Mouse (Mus musculus): ENCODE data around the gene Grap2. TPM values are rescaled to one million over a fixed set of nuclear protein-coding genes. Genes with fewer than 3 reads are reported as not detected.

Grap2 gene
- total RNA-seq, 2 experiments from 2014 or later, result 0.06 to 0.31 TPM

DNA sequence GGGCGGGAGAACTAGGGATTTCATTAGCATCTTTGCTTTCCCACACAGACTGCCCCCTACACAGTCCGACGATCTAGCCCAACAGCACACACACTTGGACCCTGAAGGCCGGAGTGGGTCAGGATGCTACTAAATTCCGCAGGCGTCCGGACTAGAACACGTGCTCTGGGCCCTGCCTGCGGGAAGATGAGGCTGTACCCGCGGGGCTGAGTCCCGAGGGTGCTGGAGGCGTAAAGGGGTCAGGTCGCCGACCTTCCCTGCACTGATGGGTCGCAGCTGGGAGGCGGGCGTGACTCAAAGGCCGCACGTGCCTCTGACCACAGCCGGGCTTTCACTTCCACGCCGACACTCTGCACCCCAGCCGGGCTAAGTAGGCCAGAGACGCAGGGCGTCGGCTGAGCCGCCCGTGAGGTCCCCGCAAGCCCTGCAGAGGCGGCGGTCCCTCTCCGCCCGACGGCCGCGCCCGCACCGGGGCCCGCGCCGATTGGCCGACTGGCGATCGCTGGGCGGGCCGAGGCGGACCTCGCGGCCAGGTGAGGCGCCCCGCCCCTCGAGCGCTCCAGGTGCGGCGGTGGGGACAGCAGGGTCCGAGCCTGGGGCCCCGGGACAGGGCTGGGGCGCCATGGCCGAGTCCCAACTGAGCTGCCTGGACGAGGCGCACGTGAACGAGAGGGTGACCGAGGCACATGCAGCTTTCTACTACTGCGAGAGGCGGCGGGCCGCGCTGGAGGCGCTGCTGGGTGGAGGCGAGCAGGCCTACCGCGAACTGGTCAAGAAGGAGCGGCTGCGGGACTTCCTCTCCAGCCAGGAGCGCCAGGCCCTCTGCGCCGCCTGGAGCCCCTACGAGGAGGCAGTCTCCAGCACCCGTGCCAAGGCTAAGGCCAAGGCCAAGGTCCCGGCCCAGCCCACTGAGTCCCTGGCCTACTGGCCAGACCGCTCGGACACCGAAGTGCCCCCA is 99.2 kb downstream of the Grap2 start, which contains the start of gene Fam83f:
Gene Fam83f, plus strand, starts transcription at position 553 of the 958 bp plus-strand sequence.
- intact Hi-C loops (cut with DNase I; ENCODE audit: low total_unique reads), result no loop called here
- DNase-seq, result peak; percentile 57

DNA sequence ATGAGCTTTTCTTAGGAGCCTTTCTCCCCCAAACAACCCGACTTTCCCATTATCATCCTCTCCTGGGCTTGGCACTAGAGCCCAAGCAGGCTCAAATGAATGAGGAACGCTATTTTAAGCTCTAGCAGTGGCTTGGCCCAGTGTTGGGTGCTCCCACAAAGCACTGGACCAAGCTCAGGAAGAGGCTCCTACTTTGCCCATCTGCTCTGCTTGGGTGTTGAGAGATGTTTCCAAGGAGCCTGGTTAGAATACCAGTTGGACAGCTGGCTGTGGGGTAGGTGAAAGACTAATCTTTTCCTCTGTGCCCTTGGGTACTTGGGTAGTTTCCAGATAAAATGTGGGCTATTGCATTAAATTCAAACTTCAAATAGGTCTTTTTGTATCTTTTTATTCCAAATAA is 100.4 kb downstream of the Grap2 start:
- intact Hi-C loops (cut with DNase I; ENCODE audit: low total_unique reads), result no loop called here
- no peak for DNase-seq

DNA sequence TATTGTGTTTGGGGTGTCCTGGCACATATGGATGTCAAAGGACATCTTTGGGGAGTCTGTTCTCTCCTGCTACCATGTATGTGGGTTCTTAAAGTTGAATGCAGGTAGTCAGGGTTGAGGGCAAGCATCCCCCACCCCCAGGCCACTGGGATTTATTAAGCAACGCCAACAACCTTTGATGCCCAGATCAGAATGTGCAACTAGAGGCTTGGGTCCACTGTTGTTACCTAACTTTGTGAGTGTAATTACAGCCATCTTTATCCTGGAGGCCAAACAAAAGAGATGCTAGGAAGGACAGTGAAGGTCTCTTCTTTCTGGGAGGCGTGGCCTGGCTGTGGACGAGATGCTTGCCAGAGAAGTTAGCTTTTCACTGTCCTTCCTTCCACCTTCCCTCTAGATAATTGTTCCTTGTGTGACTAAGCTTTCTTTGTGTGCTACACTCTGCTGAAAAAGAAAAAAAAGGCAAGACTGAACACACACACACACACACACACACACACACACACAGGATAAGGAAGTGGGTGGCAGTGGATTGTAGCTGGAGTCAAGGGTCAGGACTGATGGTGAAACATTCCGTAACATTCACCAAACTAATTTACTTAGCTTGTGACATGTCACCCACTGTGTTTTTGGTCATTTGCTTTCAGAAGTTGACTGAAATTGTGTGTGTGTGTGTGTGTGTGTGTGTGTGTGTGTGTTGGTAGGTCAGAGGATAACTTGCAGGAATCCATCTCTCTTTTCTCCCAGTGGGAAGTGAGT is 101.1 kb downstream of the Grap2 start:
- DNase-seq, result no peak
- intact Hi-C loops (cut with DNase I; ENCODE audit: low total_unique reads), result no loop called here

DNA sequence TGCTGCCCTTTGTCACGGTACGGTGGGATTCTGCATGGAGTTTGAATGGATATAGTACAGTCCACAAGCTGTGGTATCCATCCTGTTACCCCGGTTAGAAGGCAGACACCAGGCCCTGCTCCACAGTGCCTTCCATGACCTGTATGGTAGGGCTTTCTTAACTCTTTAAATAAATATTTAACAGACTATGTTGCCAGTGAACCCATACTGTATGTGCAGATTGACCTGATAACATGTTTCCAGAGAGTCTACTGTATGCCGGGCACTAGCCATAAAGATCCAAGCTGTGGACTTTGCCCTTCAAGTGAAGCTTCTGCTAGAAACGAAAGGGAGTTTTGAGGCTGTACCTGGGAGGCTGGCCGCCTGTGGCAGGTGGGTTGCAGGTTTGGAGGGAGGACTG is 102.3 kb downstream of the Grap2 start:
- DNase-seq, result no peak
- intact Hi-C loops (cut with DNase I; ENCODE audit: low total_unique reads), result no loop called here

DNA sequence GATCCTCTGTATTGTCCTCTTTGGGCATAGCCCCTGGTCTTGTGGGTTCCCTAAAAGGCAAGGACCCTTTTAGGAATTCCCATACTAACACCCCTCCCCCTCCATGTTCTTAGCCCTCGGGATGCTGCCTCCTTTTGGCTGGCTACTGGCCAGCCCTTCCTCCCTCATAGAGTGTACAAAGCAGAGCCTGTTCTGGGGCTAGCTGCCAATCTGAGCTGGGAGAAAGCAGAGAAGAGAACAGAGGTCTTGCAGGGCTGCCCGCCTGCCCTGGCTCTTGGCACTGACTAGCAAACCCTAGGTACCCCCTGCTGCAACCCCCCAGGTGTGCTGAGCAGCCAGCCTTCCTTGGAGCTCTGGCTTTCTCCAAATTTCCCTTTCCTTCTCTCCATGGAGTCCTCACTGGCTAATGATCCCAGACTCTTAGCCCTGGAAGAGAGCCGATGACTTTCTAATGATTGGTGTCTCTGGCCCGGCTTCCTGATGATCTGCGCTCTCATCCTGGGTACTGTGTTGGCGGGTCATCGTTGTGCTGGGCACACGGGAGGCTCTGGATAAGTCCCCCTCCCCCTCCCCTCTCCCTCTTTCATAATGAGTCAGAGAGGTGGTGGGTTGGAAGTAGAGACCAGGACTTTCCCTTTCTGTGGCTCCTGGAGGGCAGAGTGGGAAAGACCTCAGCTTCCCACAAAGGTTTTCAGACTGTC is 107.3 kb downstream of the Grap2 start:
- intact Hi-C loops (cut with DNase I; ENCODE audit: low total_unique reads), result no loop called here
- DNase-seq, result no peak

DNA sequence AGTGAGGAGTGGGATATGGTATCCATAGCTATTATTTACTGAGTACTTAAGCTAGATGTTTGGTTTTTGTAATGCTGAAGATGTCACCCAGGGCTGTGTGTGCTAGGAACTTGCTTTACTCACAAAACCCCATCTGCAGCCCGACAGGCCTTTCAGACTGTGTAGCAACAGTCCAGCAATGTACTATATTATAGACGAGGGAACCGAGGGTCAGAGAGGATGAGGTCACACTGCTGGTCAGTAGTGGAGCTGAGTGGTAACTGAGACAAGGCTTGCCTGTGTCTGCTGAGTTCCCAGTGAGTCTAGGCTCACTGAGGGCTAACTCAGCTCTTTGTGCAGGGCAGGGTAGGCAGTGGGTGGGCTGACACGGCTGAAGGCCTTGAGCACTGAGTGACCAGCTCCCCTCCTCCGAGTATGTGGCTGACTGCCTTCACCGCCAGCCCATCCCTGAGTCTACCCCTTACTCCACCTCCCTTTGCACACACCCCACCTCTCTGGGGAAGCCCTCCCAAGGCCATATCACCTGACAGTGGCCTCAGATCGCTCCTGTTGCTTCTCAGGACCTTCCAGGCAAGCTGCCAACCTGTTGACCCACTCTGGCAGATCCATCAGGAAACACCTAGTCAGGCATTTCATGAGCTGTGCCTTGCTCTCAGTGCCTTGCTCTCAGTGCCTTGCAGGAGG is 108.1 kb downstream of the Grap2 start:
- intact Hi-C loops (cut with DNase I; ENCODE audit: low total_unique reads), result no loop called here
- no peak for DNase-seq

DNA sequence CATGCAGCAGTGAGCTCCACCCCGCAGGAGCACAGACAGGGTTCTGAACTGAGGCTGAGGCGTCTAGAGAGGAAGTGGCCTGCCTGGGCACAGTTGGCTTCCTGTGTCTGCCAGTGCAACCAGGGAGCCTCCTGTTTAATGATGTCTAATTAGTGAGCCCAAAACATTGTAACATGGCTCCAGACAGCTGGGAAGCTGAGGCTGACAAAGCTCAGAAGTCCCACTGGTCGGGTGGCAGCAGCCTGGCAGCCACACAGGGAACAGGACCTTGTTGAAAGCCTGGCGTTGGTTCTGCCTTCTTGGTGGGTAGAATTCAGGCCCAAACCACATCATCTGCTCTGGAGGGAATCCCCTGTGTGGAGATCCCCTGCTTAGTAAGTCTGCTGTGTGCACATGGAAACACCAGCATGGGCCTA is 109.1 kb downstream of the Grap2 start:
- no peak for DNase-seq
- intact Hi-C loops (cut with DNase I; ENCODE audit: low total_unique reads), result no loop called here

DNA sequence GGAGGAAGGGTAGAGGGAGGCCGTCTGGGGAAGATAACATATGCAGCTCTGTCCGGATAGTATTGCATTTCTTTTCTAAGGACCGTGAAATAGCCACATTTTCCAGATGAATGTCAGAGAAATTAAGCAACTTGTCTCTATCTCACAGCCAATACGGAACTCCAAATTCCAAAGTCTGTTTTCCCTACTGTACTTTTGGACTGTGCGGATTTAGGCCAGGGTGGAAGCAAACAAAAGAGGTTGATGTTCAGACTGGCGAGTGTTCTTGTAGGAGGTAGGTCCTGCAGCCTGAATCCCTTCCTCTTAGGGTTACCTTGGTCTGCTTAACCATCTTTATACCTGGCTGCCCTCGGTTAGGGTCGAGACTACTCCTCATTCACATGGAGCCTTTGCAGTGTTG is 109.9 kb downstream of the Grap2 start:
- intact Hi-C loops (cut with DNase I; ENCODE audit: low total_unique reads), result no loop called here
- no peak for DNase-seq

DNA sequence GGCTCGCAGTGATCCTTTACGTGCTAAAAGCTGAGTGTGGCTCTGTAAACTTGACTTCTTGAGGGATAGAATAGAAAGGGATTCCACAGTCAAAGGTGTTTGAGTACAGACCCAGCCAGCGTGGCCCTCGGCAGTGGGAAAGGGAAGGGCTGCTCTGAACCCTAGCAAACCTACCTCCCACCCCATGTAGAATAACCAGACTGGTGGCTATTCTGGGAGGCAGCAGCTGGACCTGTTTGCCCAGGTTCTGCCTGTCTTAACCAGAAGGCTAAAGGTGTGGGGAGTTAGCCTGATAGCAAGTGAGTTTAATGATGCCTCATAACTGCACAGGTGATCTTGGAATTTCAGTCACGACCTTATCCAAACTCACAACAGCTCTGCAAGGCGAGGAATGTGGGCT is 110.8 kb downstream of the Grap2 start:
- intact Hi-C loops (cut with DNase I; ENCODE audit: low total_unique reads), result no loop called here
- no peak for DNase-seq

DNA sequence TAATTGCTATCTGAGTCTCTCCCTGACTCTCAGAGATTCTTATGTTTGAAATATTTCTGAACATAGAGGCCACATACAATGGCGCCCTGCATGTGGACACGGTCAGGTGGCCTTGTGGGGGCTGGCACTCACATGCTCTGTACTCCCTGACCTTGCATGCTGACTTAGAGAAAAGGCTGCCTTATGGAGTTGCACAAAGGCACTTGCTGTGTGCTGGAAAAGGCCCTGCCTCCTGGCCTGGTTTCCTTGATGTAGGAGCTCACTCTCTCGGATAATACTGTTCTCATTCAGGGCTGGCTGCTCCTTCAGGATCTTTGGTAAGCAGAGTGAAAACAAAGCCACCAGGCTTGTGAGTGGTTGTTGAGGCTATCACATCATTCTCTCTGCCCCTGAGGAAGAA is 111.6 kb downstream of the Grap2 start:
- no peak for DNase-seq
- intact Hi-C loops (cut with DNase I; ENCODE audit: low total_unique reads), result no loop called here

DNA sequence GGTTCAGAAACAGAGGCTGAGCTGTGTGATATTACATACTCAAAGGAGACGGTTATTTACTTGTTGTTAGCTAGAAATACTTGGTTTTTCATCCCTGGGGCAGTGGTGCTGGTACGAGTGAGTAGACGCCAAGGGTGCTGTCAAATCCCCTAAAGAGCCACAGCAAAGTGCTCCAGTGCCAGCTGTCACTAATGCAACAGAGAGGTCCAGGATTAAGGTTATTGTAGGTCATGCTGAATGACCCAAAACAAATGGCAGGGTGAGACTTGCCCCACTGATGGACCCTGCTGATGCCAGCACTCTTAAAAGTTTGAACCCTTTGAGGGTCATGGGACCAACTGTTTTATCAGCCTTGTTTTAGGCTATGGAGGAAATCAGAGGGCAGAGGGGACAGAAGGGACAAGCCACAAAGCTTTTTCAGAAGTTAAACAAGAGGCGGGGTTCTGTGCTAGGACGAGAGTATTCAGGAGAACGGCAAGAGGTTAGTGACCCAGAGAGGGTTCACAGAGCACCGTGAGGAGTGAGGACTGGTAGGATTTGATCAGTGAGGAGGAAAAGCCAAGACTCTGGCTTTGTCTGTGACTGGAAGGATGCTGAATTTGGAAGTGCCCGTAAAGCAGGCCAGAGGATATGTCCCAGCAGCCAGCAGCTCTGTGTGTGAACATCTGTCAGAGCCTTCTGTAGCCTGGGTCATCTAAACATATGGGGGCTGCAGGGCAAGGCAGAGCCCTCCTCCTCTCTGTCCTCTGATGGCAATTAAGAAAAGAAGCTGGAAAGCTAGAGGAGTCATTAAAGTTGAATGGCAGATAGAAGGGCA is 112.6 kb downstream of the Grap2 start:
- DNase-seq, result no peak
- intact Hi-C loops (cut with DNase I; ENCODE audit: low total_unique reads), result no loop called here

DNA sequence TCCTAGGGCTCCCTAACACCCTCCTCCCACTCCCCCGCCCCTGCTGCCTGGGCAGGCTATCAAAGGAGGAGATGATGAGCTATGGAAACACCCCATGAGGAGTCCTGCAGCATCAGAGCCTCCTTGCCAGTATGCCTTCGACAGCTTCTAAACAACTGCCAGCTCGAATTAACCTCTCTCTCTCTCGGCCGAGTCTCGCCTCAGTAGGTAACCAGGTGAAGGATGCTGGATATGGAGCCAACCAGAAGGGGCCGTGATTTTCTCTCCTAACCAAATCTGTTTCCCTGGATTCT is 113.2 kb downstream of the Grap2 start:
- DNase-seq, result no peak
- intact Hi-C loops (cut with DNase I; ENCODE audit: low total_unique reads), result no loop called here

DNA sequence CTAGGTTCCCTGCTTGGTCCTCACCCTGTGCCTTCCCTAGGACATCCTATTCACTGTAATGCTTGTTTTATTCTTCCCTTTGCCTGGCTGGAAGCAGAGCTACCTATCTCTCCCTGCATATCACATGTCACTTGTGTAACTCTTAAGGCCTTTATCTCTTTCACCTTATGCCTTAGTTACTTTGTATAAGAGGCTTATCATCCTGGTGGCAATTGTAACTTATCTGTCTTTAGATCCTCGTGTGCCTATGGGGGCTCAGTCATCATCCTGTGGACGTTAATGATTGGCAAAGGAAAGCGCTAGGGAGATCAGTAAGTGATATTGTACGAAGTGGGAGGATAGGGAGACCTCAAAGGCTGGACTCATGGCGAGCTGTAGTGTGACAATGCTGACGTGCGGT is 116.1 kb downstream of the Grap2 start:
- DNase-seq, result no peak
- intact Hi-C loops (cut with DNase I; ENCODE audit: low total_unique reads), result no loop called here

DNA sequence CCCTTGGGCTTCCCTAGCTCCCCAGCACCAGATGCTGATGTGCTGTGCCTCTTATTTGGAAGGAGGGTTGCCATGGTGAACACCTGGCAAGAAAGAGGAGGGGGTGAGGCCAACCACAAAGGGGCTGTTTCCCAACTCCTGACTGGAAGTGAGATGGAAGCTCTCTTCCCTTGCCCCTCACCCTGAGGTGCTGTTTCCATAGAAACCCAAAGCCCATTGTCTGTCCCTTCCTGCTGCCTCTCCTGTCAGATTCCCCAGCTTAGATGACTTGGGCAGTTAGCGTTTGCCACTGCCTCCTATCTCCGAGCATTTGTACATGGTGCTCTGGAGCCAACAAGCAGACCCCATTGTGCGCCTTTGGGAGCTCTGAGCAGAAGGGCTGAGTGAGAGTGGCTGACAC is 121.1 kb downstream of the Grap2 start:
- intact Hi-C loops (cut with DNase I; ENCODE audit: low total_unique reads), result loop anchor here (5.0 kb wide), 1 partner anchor 426 kb away; no protein-coding TSS in a partner anchor
- no peak for DNase-seq

DNA sequence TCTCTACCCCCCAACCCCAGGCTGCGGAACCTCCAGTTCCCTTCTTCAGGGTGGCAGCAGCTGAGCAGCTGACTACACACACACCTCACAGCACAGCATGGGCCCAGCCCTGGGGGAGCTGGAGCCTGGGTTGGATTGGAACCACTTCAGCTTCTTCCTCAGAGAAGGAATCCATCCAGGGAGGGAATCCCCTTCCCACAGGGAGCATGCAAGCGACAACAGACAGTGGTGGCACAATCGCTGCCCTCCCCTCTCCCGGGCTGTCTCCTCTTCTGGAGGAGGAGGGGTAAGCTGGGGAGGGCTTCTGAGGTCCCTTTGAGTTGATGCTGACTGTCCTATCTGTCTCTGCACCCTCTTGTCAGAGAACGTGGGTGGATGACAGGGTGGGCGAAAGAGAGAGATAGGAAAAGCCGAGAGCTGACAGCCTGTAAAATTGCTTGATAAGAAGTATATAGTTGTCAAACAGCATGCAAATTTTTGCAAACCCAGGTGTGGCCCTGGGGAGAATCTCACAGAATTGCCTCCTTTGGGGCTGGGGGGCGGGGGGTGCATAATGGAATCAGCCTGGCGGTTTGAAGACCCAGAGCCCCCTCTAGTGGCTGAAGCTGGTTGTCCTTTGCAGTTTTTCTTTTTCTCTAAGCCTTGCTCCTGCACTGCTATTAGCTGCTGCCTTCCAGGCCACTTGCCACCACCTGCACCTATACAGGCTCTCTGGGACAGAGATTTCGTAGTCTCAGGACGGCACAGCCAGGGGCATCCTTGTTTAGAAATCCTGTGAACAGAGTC is 121.9 kb downstream of the Grap2 start:
- DNase-seq, result peak; percentile 48
- intact Hi-C loops (cut with DNase I; ENCODE audit: low total_unique reads), result loop anchor here (5.0 kb wide), 1 partner anchor 427 kb away; no protein-coding TSS in a partner anchor

DNA sequence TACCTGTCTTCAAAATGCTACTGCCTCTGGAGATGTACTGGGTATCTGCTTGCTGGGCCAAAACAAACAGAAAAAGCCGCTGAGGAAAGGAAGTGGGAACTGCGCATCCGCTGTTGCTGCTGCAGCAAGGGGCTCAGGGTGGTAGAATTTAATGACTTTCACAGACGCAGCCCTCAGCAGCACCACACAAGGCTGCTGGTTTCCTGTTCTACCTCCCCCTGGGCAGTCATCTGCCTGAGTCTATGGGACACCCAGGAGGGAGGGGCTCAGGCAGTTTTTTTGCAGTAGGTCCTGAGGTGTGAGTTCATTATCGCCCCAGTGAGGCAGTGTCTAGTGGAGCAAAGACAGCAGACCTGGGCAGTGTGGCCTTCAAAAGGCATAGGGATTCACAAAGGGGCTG is 125.2 kb downstream of the Grap2 start:
- intact Hi-C loops (cut with DNase I; ENCODE audit: low total_unique reads), result loop anchor here (5.0 kb wide), 3 partner anchors 65 to 405 kb away; no protein-coding TSS in a partner anchor
- DNase-seq, result no peak

DNA sequence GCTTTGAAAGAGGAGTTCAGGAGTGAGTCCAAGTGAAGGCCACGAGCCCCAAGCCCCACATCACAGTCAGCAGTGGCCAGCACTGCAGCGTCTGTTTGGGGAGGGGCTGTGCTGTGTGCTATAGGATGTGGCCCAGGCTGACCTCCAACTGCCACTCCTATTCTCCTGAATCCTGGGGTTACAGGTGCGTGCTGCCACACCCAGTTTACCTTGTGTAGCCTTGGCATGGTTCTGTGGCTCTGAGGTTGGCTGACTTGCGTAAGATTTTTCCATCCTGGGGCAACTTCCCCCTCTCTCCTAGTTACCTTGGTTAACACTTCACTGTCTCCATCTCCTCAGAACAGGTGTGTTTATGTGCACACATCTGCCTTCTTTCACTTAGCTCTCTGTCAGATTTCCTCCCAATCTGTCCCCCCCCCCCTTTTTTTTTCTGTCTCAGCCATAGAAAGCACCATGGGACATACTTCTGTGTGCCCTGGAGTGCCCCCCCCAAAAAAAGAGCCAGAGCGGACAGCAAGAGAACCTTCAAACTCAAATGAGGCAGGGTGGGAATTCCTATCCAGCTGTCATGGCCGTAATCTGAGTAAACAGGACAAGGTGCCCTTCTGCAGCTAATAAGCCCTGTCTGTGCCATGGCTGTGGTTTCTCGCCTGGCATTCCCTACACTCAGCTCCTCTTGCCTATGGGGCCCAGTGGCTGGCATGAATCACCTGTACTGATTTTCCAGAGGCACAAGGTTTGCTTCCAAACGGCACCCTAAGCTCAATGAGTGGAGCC is 129.3 kb downstream of the Grap2 start:
- no peak for DNase-seq
- intact Hi-C loops (cut with DNase I; ENCODE audit: low total_unique reads), result no loop called here
